Mouse (Mus musculus) myocyte (in vitro differentiated cells): ENCODE results near the gene Nsmce4a. TPM values are rescaled to one million over a fixed set of nuclear protein-coding genes. Genes with fewer than 3 reads are reported as not detected.

ENCODE experiments used
- H3K27me3 ChIP-seq: one replicate; pipeline ENCODE4 v1.6.1; 2011; ENCODE audit not compliant: control insufficient read depth, insufficient read depth, insufficient read length
- H3K36me3 ChIP-seq: one replicate; pipeline ENCODE4 v1.6.1; 2011; ENCODE audit not compliant: control insufficient read depth, insufficient read depth
- H3K4me2 ChIP-seq: one replicate; pipeline ENCODE4 v1.6.1; 2011; ENCODE audit warnings: low read depth, control low read depth
- H3K4me3 ChIP-seq: one replicate; pipeline ENCODE4 v1.5.1; 2011; ENCODE audit warnings: mild to moderate bottlenecking, control low read depth, moderate library complexity
- H3K79me2 ChIP-seq: one replicate; pipeline ENCODE4 v1.6.1; 2011; ENCODE audit not compliant: control insufficient read depth, insufficient read depth
- H3ac ChIP-seq: one replicate; pipeline ENCODE4 v1.6.1; 2011; ENCODE audit not compliant: control insufficient read depth, insufficient read length
- CEBPB ChIP-seq: IDR thresholded peaks from 2 replicates; pipeline ENCODE4 v1.6.1; 2011; ENCODE audit warnings: mild to moderate bottlenecking, moderate library complexity; ENCODE audit not compliant: poor library complexity, insufficient read depth, severe bottlenecking
- E2F4 ChIP-seq: IDR thresholded peaks from one replicate; pipeline ENCODE4 v1.6.1; 2011; ENCODE audit warnings: mild to moderate bottlenecking, control low read depth, moderate library complexity; ENCODE audit not compliant: insufficient read depth
- MAX ChIP-seq: IDR thresholded peaks from one replicate; pipeline ENCODE4 v1.6.1; 2011; ENCODE audit warnings: low read depth, mild to moderate bottlenecking, control low read depth
- MYOD1 ChIP-seq, 3 experiments: IDR thresholded peaks; one replicate each; pipeline ENCODE4 v1.6.1; 2011; ENCODE audit warnings: control low read depth in 2 of 3, low read depth in 2 of 3, mild to moderate bottlenecking in 2 of 3, moderate library complexity in 1 of 3; ENCODE audit not compliant: insufficient read length in 2 of 3, control insufficient read depth in 1 of 3
- MYOG ChIP-seq, 3 experiments: IDR thresholded peaks; one replicate each; pipeline ENCODE4 v1.6.1; 2011; ENCODE audit warnings: control low read depth in 2 of 3, low read depth in 2 of 3, mild to moderate bottlenecking in 2 of 3; ENCODE audit not compliant: insufficient read length in 2 of 3, control insufficient read depth in 1 of 3, insufficient read depth in 1 of 3
- POLR2A ChIP-seq: IDR thresholded peaks from one replicate; pipeline ENCODE4 v1.6.1; 2011; ENCODE audit warnings: low read depth, mild to moderate bottlenecking, control low read depth, moderate library complexity; ENCODE audit not compliant: insufficient read length
- POLR2AphosphoS2 ChIP-seq: IDR thresholded peaks from one replicate; pipeline ENCODE4 v1.6.1; 2011; ENCODE audit warnings: low read depth, control low read depth; ENCODE audit not compliant: insufficient read length
- REST ChIP-seq: IDR thresholded peaks from one replicate; pipeline ENCODE4 v1.6.1; 2011; ENCODE audit warnings: mild to moderate bottlenecking, control low read depth, moderate library complexity; ENCODE audit not compliant: insufficient read depth, insufficient read length
- SRF ChIP-seq: IDR thresholded peaks from one replicate; pipeline ENCODE4 v1.6.1; 2011; ENCODE audit warnings: low read depth; ENCODE audit not compliant: control insufficient read depth, insufficient read length
- TCF12 ChIP-seq: IDR thresholded peaks from one replicate; pipeline ENCODE4 v1.6.1; 2011; ENCODE audit warnings: mild to moderate bottlenecking, control low read depth; ENCODE audit not compliant: poor library complexity, insufficient read depth, severe bottlenecking
- TCF3 ChIP-seq: IDR thresholded peaks from one replicate; pipeline ENCODE4 v1.6.1; 2011; ENCODE audit warnings: low read depth, control low read depth; ENCODE audit not compliant: insufficient read length
- USF1 ChIP-seq: IDR thresholded peaks from one replicate; pipeline ENCODE4 v1.6.1; 2011; ENCODE audit warnings: low read depth, mild to moderate bottlenecking, control low read depth, moderate library complexity
- polyA plus RNA-seq: library from polyadenylated mRNA; unstranded; fragments of >200 nt; fragmentation: generic; extraction: Trizol; gene quantifications from one replicate; pipeline ENCODE4 v1.2.1, GENCODE M21; 2012; ENCODE audit warnings: missing spikeins

Nsmce4a gene
- polyA plus RNA-seq, 1 experiment = 24.4 TPM

DNA sequence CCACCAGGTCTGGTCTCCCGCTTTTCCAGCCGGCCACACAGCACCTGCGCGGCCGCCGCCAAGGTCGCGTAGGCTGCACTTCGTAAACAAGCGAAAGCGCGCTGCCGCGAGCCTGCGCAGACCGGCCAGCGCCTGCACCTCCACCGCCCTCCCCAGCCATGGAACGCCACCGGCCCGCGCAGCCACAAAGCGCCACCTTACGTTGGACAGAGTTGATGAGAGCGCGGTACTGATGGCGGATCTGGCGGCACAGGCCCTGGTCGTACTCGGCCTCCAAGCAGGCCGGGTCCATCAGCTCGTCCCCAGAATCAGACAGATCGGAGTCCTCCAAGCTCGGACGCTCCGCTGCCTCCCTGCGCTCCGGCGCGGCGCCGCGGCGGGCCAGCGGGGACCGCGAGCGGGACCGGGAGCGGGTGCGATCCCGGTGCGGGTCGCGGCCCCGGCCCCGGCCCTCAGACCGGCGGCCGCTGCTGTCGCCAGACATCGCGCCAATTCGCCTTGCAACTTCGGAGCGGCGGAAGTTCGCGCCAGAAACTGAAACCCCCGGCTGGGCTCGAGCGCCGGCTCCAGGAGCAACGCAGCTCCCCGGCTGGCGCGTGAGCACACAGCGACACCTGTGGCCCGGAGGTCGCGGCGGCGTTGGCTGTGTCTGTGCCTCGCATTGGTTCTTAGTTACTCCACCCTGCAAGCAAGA is 26.0 kb downstream of the Nsmce4a start:
- TF ChIP-seq SRF (peak; percentile 67), POLR2A (peak; percentile 80), E2F4 (peak; percentile 64), POLR2AphosphoS2 (peak; percentile 31), TCF12 (no peak), REST (peak; percentile 37), MYOD1 (IDR thresholded peaks at IDR 0.05; ENCODE audit: control insufficient read depth in 1 of 3, insufficient read length in 2 of 3, low read depth in 2 of 3) (peak in 2 of 3 experiments; percentile 24 to 71), USF1 (no peak), CEBPB (no peak), MAX (no peak), MYOG (IDR thresholded peaks at IDR 0.05; ENCODE audit: control insufficient read depth in 1 of 3, insufficient read depth in 1 of 3, insufficient read length in 2 of 3, low read depth in 2 of 3) (peak in 2 of 3 experiments; percentile 61 to 66), TCF3 (peak; percentile 2)
- Histone ChIP-seq H3ac (peak overlapping the region; percentile 58), H3K4me3 (peak overlapping the region; percentile 71), H3K4me2 (peak overlapping the region; percentile 98), H3K36me3 (no peaks in the 10 kb centered on the region), H3K79me2 (peaks cover 37% of the 10 kb centered on the region), H3K27me3 (no peaks in the 10 kb centered on the region)

DNA sequence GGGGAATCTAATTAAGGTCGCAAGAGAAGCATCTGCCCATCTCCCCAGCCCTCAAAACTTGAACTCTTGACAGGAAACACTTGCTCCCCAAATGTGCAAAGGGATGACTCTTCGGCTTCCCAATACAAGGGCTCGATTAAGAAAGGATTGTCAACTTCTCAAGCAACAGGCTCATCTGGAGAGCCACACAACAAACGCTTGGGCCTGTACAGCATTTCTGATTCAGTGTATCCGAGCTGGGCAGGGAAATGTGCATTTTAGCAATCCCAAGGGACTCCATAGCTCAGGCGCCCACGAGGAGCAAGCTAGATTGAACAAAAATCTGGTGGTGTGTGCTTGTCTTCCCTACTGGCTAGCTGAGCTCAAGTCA is 26.5 kb downstream of the Nsmce4a start:
- Histone ChIP-seq H3K79me2 (peaks cover 37% of the 10 kb centered on the region), H3K27me3 (no peaks in the 10 kb centered on the region), H3K36me3 (no peaks in the 10 kb centered on the region), H3ac (peak overlapping the region; percentile 58), H3K4me3 (peak overlapping the region; percentile 71), H3K4me2 (peak overlapping the region; percentile 98)
- TF ChIP-seq TCF12 (no peak), E2F4 (no peak), MYOD1 (IDR thresholded peaks at IDR 0.05; ENCODE audit: control insufficient read depth in 1 of 3, insufficient read length in 2 of 3, low read depth in 2 of 3) (no peak), CEBPB (no peak), POLR2AphosphoS2 (no peak), TCF3 (no peak), POLR2A (no peak), REST (no peak), SRF (no peak), MYOG (IDR thresholded peaks at IDR 0.05; ENCODE audit: control insufficient read depth in 1 of 3, insufficient read depth in 1 of 3, insufficient read length in 2 of 3, low read depth in 2 of 3) (no peak), MAX (no peak), USF1 (no peak)

DNA sequence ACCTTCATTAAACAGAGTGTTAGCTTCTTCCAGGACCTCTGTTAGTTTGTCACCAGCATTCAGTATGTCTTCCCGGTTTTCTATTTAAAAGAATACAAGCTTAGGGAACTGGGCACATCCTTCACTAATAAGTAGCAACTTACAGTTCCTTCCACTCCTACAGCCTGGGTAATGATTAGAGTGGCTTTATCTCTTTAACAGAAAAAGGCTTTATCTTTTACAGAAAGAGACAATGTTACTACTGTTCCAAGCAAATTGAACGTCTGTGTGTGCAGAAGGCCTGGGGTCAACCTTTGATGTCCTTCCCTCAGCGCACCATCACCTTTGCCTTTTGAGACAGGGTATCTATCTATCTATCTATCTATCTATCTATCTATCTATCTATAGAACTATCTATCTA is 27.0 kb downstream of the Nsmce4a start:
- H3ac ChIP-seq = peak overlapping the region; percentile 58
- TF ChIP-seq CEBPB (no peak), USF1 (no peak), REST (no peak), TCF3 (no peak)
- H3K27me3 ChIP-seq = no peaks in the 10 kb centered on the region
- H3K4me3 ChIP-seq = peak overlapping the region; percentile 71
- H3K4me2 ChIP-seq = peak overlapping the region; percentile 98
- no peaks in the 10 kb centered on the region for H3K36me3 ChIP-seq
- H3K79me2 ChIP-seq = peaks cover 37% of the 10 kb centered on the region

GRCm38 (mm10) chr7:130545401-130545800 is 27.5 kb downstream of the Nsmce4a start:
- Histone ChIP-seq H3K79me2 (peaks cover 37% of the 10 kb centered on the region), H3K4me3 (peak overlapping the region; percentile 71), H3K4me2 (peak overlapping the region; percentile 98), H3K36me3 (no peaks in the 10 kb centered on the region), H3ac (no peak overlapping the region), H3K27me3 (no peaks in the 10 kb centered on the region)
- TF ChIP-seq E2F4 (no peak), USF1 (no peak), POLR2A (no peak), REST (no peak), POLR2AphosphoS2 (no peak), MYOG (IDR thresholded peaks at IDR 0.05; ENCODE audit: control insufficient read depth in 1 of 3, insufficient read depth in 1 of 3, insufficient read length in 2 of 3, low read depth in 2 of 3) (no peak), SRF (no peak), MYOD1 (IDR thresholded peaks at IDR 0.05; ENCODE audit: control insufficient read depth in 1 of 3, insufficient read length in 2 of 3, low read depth in 2 of 3) (no peak), CEBPB (no peak), MAX (no peak), TCF3 (no peak), TCF12 (no peak)

GRCm38 (mm10) chr7:130543181-130543580 is 29.7 kb downstream of the Nsmce4a start:
- Histone ChIP-seq H3K27me3 (no peaks in the 10 kb centered on the region), H3K36me3 (peaks cover 3% of the 10 kb centered on the region)
- TF ChIP-seq CEBPB (no peak), REST (no peak), POLR2A (no peak), TCF12 (no peak), USF1 (no peak), POLR2AphosphoS2 (no peak), MYOD1 (IDR thresholded peaks at IDR 0.05; ENCODE audit: control insufficient read depth in 1 of 3, insufficient read length in 2 of 3, low read depth in 2 of 3) (no peak), MAX (no peak), SRF (no peak), TCF3 (no peak), MYOG (IDR thresholded peaks at IDR 0.05; ENCODE audit: control insufficient read depth in 1 of 3, insufficient read depth in 1 of 3, insufficient read length in 2 of 3, low read depth in 2 of 3) (no peak), E2F4 (no peak)

More at GRCm38 (mm10) chr7:130543181-130543580, 29.7 kb downstream of the Nsmce4a start:
- Histone ChIP-seq H3K4me2 (no peak overlapping the region), H3ac (no peak overlapping the region), H3K4me3 (no peak overlapping the region), H3K79me2 (peaks cover 37% of the 10 kb centered on the region)
